Mouse (Mus musculus) lung, adult 10 weeks (tissue): ENCODE measurements around the gene Zfp341. TPM values are rescaled to one million over a fixed set of nuclear protein-coding genes. Genes with fewer than 3 reads are reported as not detected.

Experiments used
- polyA plus RNA-seq: library from polyadenylated mRNA; stranded (reverse); fragments of 350-450 nt; fragmentation: Illumina TruSeq; extraction: RNeasy Lipid Tissue Mini Kit (QIAGEN cat#74804); gene quantifications from one replicate; pipeline ENCODE4 v1.2.3, GENCODE M21; 2014; ENCODE audit warnings: low read depth, low replicate concordance; ENCODE audit not compliant: insufficient read depth

Zfp341 gene
- 2.0 TPM for polyA plus RNA-seq

DNA sequence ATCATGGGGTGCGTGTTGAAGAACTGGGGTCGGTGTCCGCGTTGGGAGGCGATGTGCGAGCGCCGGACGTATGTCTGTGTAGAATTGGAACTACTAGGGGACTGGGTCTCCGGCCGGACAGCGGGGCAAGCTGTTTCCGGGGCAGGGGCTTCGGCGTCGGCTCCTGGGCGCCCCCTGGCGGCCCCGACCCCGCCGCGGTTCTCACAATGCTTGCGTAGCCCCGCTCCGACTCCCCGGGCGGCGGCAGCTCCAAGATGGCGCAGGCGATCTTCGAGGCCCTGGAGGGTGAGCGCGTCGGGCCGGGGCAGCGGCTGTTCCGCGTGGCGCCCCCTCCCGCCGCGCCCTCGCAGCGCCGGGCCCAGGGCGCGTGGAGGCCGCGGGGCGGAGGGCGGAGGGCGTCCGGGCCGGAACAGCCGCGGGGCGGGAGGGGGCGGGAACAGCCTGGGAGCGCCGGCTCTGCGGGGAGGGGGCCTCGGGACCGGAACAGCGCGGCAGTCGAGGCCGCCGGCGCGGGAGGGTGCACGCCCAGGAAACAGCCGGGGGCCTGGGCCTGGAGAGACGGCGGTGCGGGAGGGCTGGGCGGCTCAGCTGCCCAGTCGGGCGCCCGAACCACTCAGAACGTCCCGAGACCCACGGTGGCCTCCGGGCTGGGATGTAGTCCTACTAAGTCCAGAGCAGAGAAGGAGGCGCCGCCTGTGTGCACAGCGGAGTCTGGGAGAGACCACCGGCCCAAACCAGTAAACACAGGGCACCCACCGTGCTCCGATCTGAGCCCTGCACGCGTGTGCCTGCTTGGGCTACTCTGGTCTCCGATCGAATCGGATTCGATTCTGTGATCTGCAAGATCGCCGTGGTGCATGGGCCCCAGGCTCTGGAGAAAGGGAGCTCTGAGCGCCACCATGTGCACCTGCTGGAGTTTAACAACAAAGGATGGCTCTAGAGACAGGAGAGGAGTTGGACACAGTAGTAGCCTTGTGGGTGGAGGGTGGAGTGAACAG lies at the start of gene Zfp341, which contains the start of gene 4930519P11Rik:
Zfp341 (plus strand) TSS at position 180 of the 998 bp plus-strand sequence.
4930519P11Rik (minus strand) TSS at position 320 of the 998 bp plus-strand sequence.

DNA sequence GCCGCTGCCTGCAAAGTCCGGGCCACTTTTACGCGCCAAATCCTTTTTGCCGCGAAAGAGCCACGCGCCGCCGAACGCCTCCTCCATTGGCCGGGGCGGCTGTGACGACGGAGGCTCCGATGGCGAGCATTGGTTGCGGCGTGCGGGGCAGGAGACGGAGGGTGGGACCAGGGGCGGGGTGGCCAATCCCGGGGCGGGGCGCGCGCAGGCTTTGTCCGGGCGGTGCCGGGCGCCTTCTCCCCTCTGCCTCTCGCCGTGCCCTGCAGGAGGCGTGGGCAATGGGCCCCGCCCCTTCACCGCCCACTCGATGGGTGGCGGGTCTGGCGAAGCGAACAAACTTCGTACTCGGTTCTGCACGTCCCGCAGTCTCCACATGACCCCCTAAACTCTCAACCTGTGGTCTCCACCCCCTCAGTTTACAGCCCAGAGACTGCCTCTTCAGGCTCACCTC lies 43.2 kb upstream of the Zfp341 start, which contains the start of gene E2f1:
E2f1 (minus strand) TSS at position 57 of the 451 bp plus-strand sequence.

DNA sequence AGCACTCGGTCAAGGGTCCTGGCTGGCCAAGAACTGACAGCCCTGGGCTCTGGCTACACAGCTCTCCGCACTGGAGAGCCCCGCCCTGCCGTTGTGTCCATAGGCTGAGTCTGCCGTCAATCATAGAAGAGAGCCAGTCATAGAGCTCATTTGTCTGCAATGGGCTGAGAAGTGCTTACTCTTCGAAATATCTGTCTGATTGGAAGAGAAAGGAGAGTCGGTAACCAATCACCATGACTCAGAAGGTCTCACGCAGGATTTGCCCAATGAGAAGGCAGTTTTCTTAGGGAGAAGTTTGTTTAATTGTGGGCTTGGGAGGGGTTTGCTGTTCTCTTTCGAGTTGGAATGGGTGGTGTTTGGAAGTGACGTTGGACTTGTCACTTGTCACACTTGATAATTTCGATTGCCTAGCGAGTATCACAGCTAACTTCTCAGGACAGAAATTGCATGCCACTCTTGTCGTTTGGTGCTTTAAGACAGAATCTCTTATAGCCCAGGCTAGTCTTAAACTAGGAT lies 9.4 kb upstream of the Zfp341 start, which contains the start of gene Pxmp4:
Pxmp4 (minus strand) TSS at position 71 of the 516 bp plus-strand sequence.

DNA sequence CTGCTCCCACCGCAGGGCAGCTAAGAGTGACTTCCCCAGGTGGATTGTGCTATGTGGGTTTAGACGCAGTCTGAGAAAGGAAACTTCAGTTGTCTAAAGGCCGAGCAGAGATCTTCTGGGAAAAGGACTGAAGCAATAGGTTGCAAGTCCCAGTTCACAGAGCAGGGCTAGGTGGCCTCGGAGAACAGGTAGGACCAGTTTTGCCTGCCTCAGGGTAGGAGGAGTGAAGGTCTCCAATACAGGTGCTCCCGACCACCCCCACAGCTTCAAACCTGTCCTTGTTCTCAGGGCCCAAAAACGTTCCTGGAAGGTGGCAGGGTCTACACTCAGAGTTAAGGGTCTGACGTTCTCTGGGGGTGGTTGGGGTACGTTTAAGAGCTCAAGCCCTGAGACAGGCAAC lies 38.3 kb downstream of the Zfp341 start, which contains the start of gene Chmp4b:
Chmp4b (plus strand) TSS at position 343 of the 400 bp plus-strand sequence.

Other genes starting within 250 kb of the Zfp341 start
- 7.4 TPM for gene Cdk5rap1, start 240.3 kb upstream of the Zfp341 start, polyA plus RNA-seq
- gene Snta1, start 205.2 kb upstream of the Zfp341 start, polyA plus RNA-seq: 14.1 TPM
- gene Cbfa2t2, start 176.8 kb upstream of the Zfp341 start, polyA plus RNA-seq: 5.8 TPM
- gene 1700003F12Rik, start 66.2 kb upstream of the Zfp341 start, polyA plus RNA-seq: not detected
- not detected for gene Actl10, start 61.5 kb upstream of the Zfp341 start, polyA plus RNA-seq
- gene Necab3, start 54.4 kb upstream of the Zfp341 start, polyA plus RNA-seq: 0.71 TPM
- 4.4 TPM for gene E2f1, start 43.4 kb upstream of the Zfp341 start, polyA plus RNA-seq
- gene Pxmp4, start 9.6 kb upstream of the Zfp341 start, polyA plus RNA-seq: 25.5 TPM
- gene 4930519P11Rik, start 140 bp downstream of the Zfp341 start, polyA plus RNA-seq: not detected
- gene Chmp4b, start 38.4 kb downstream of the Zfp341 start, polyA plus RNA-seq: 183 TPM
- gene Gm14214, start 156.7 kb downstream of the Zfp341 start, polyA plus RNA-seq: not detected
- 144 TPM for gene Raly, start 177.8 kb downstream of the Zfp341 start, polyA plus RNA-seq
- not detected for gene a, start 178.1 kb downstream of the Zfp341 start, polyA plus RNA-seq